Mouse (Mus musculus) lung, embryonic 16.5 days (tissue): ENCODE data around the gene Slc26a1. TPM values are rescaled to one million over a fixed set of nuclear protein-coding genes. Genes with fewer than 3 reads are reported as not detected.

ENCODE experiments used
- ATAC-seq: fragments of 200-750 bp; cut with Nextera tagmentation; 2 replicates; pipeline ENCODE4 v1.8.0; 2017; ENCODE audit warnings: low read depth, mild to moderate bottlenecking, moderate library complexity
- H3K27ac ChIP-seq: fragments of 300-500 bp; sonication (generic); 2 replicates; pipeline ENCODE4 v1.5.1; 2014; ENCODE audit warnings: mild to moderate bottlenecking, control low read depth, low read length
- H3K27me3 ChIP-seq: fragments of 300-500 bp; sonication (generic); 2 replicates; pipeline ENCODE4 v1.6.1; 2014; ENCODE audit warnings: low read depth, low read length, mixed read lengths; ENCODE audit not compliant: control insufficient read depth, insufficient read depth
- H3K36me3 ChIP-seq: fragments of 300-500 bp; sonication (generic); 2 replicates; pipeline ENCODE4 v1.6.1; 2014; ENCODE audit warnings: low read length; ENCODE audit not compliant: control insufficient read depth, insufficient read depth
- H3K4me1 ChIP-seq: fragments of 300-500 bp; sonication (generic); replicated peaks from 2 replicates; pipeline ENCODE4 v1.6.1; 2014; ENCODE audit warnings: low read length, mixed read lengths; ENCODE audit not compliant: control insufficient read depth, insufficient read depth
- H3K4me2 ChIP-seq: fragments of 300-500 bp; sonication (generic); 2 replicates; pipeline ENCODE4 v1.6.1; 2014; ENCODE audit warnings: low read depth, low read length, control low read depth
- H3K4me3 ChIP-seq: fragments of 300-500 bp; sonication (generic); 2 replicates; pipeline ENCODE4 v1.5.1; 2014; ENCODE audit warnings: mild to moderate bottlenecking, low read length, control low read depth
- H3K9ac ChIP-seq: fragments of 300-500 bp; sonication (generic); 2 replicates; pipeline ENCODE4 v1.6.1; 2014; ENCODE audit warnings: low read length, control low read depth
- H3K9me3 ChIP-seq: fragments of 300-500 bp; sonication (generic); 2 replicates; pipeline ENCODE4 v1.6.1; 2016; ENCODE audit warnings: low read length; ENCODE audit not compliant: control insufficient read depth
- WGBS: fragments of 180-500 bp; shearing (Covaris S2); extraction: QIAGEN DNeasy Blood & Tissue Kit; methylation state at CpG from one replicate; pipeline ENCODE4 v1.1.7; 2014; 5-methylcytosine and 5-hydroxymethylcytosine counted together
- polyA plus RNA-seq: library from polyadenylated mRNA; unstranded; fragments of >200 nt; fragmentation: Nextera tagmentation; extraction: Ambion mirVana; gene quantifications from 2 replicates; pipeline ENCODE4 v1.2.1, GENCODE M21; 2015

Slc26a1 gene
- polyA plus RNA-seq, 1 experiment from 2014 or later, result 0.51 TPM

DNA sequence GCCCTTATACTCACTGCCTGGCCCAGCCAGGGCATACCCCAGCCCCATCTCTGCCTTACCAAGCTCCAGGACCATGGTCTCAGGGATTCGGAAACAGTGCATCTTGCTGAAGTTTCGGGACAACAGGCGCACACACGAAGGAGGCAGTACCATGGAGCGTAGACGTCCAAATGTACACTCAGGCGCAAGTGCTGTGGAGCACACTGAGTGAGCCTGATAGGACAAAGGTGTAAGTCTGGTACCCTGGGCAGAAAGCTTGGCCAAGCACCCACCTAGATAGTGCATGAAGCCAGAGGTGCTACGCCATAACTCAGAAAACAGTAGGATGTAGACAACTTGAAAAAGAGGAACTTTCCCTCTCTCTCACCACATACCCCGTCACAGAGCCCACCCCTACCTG is 20.0 kb downstream of the Slc26a1 start:
- 92% methylated on average over 9 of the region's 9 CpGs for WGBS
- Histone ChIP-seq H3K27me3 (no peaks in the 10 kb centered on the region), H3K27ac (no peak overlapping the region), H3K4me3 (no peak overlapping the region), H3K4me1 (peaks cover 7% of the 10 kb centered on the region), H3K9me3 (no peaks in the 10 kb centered on the region), H3K36me3 (peaks cover 31% of the 10 kb centered on the region), H3K9ac (no peak overlapping the region), H3K4me2 (no peak overlapping the region)
- ATAC-seq, result no peak

DNA sequence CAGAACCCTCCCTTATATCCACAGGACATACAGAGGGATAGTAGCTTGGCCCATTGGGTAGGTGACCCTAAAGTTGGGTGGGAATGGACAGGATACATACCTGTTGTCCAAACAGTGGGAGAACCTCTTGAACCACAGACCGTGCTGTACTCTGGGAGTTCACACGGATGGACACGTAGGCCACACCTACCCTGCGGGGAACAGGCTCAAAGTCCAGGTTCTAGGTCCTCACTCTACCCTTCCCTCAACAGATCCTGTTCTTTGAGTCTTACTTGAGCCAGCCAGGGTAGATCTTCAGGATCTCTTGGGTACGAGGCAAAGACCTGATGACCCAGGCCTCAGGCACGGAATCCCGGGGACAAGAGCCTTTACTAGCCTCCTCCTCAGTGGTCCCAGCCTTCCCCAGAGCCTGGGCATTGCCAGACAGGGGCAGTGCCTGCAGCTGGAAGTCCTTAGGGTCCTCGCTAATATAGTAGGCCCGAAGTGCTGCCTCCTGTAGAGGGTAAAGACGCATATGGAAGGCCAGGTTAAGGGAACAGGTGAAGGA is 20.9 kb downstream of the Slc26a1 start:
- peaks cover 31% of the 10 kb centered on the region for H3K36me3 ChIP-seq
- no peak for ATAC-seq
- H3K4me2 ChIP-seq, result no peak overlapping the region
- H3K4me1 ChIP-seq, result peaks cover 3% of the 10 kb centered on the region
- 91% methylated on average over 10 of the region's 10 CpGs for WGBS
- no peak overlapping the region for H3K9ac ChIP-seq
- no peak overlapping the region for H3K4me3 ChIP-seq
- H3K27ac ChIP-seq, result no peak overlapping the region
- H3K9me3 ChIP-seq, result no peaks in the 10 kb centered on the region
- no peaks in the 10 kb centered on the region for H3K27me3 ChIP-seq

DNA sequence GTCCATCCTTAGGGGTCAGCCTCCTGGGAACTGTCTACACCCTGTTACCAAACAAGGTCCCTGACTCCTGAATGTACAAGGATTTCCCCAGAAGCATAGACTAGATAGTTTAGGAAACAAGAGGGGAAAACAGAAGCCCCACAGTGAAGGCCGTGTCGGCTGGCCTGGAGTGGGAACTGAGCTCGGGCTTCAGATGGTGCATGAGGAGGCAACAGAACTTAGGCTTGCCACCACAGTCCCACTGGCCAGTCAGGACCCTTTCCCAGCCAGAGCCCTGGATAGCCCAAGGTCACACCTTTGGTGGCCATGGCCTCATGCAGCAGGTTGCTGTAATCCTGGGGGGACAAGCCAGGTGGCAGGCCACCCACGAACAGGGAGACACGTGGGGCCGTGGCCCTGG is 22.0 kb downstream of the Slc26a1 start:
- H3K9ac ChIP-seq, result no peak overlapping the region
- H3K27me3 ChIP-seq, result no peaks in the 10 kb centered on the region
- 89% methylated on average over 6 of the region's 6 CpGs for WGBS
- H3K36me3 ChIP-seq, result peaks cover 33% of the 10 kb centered on the region
- H3K9me3 ChIP-seq, result no peaks in the 10 kb centered on the region
- no peaks in the 10 kb centered on the region for H3K4me1 ChIP-seq
- ATAC-seq, result no peak
- H3K27ac ChIP-seq, result no peak overlapping the region
- no peak overlapping the region for H3K4me2 ChIP-seq
- H3K4me3 ChIP-seq, result no peak overlapping the region

DNA sequence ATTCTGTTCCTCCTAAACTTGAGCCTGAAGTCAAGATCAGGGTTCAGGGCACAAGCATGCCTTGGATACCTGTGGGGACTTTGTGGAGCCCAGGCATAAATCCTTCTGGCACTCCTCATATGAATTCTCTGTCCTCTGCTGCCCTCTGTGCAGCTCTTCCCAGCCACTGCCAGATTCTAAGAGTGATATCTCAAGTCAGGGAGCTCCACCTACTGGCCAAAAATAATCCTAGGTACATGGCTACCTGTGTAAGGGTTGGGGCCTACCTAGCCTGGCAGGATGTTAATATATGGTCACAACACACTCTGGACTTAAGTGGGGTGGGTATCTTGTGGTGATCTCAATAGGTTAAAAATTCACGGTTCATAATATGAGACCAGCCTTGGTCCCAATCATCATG is 23.5 kb downstream of the Slc26a1 start:
- Histone ChIP-seq H3K4me2 (no peak overlapping the region), H3K36me3 (peaks cover 37% of the 10 kb centered on the region), H3K9me3 (no peaks in the 10 kb centered on the region), H3K27me3 (no peaks in the 10 kb centered on the region), H3K9ac (no peak overlapping the region), H3K27ac (no peak overlapping the region), H3K4me1 (no peaks in the 10 kb centered on the region), H3K4me3 (no peak overlapping the region)
- ATAC-seq, result peak; percentile 48
- 47% methylated on average over 1 of the region's 1 CpGs for WGBS

DNA sequence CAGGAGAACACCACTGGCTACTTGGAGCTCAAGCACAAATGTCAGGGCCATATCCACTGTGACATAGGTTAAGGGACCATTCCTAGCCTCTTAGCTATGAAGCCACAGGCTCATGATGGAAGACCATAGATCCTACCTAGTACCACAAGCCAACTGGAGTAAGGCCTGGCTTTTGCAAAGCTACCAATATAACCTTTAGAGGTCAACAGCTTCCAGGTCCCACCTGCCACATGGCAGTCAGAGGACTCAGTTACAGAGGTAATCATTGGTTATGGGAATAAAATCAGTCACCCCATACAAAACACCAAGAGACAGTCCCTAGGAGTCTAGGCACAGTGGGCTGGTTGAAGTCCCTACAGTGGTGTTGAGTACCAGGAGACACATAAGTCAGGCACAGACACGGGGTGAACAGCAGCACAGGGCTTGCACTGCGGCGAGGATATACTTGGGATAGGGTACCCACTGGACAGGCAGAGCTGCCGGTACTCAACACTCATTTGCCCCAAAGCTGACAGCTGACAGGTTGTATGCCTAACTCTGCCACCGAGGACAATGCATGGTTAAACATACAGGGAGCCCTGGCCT is 24.1 kb downstream of the Slc26a1 start:
- no peak for ATAC-seq
- Histone ChIP-seq H3K36me3 (peaks cover 35% of the 10 kb centered on the region), H3K4me1 (no peaks in the 10 kb centered on the region)

DNA sequence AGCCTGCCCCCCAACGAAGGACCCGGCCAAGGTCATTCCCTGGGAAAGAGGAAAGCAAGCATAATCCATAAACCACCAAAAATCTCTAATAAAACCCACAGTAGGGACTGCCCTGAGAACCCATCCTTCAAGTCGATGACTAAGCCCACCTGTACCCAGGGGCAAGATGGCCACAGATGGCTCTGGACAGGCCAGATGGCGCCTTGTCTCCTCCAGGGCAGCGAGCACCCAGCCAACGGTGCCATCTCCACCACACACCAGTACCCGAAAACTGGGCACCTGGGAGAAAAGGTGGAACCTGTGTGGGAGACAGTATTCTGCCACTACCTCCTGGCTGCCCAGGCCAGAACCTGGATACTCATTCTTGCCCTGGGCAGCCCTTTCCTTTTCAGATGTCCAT is 25.0 kb downstream of the Slc26a1 start:
- Histone ChIP-seq H3K9me3 (no peaks in the 10 kb centered on the region), H3K4me2 (no peak overlapping the region), H3K27ac (no peak overlapping the region), H3K27me3 (no peaks in the 10 kb centered on the region), H3K4me3 (no peak overlapping the region), H3K9ac (no peak overlapping the region), H3K36me3 (peaks cover 33% of the 10 kb centered on the region), H3K4me1 (no peaks in the 10 kb centered on the region)
- no peak for ATAC-seq
- WGBS, result 84% methylated on average over 7 of the region's 7 CpGs

More for the DNA sequence above, 24.1 kb downstream of the Slc26a1 start:
- 78% methylated on average over 5 of the region's 5 CpGs for WGBS
- Histone ChIP-seq H3K27ac (no peak overlapping the region), H3K9ac (no peak overlapping the region), H3K27me3 (no peaks in the 10 kb centered on the region), H3K4me2 (no peak overlapping the region), H3K9me3 (no peaks in the 10 kb centered on the region), H3K4me3 (no peak overlapping the region)

DNA sequence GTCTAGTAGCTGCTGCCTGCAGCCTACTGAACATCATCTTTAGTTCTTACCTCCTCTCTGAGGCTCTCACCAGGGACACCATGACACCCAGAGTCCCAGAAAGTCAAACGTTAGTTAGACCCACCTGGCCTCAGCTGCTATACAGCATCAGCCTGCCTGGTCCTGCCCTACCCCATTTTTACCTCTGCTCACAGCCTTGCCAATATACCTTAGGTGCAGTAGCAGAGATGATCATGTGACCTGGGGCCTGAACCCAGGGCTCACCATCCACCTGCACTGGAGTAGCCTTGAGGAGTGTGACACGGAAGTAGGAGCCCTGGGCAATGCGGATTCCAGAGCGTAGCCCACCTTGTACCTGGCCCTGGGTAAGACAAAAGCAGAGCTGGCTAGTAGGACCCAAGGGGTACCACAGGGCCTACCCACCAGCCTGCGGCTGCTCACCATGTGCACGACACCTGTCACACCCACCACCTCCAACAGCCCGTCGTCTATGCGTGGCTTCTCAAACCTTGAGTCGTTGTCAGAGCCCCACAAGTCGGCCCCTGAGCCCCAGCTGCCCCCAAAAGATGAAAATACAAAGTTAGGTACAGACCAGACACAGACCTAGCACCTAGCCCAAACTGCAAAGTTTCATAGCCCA is 26.3 kb downstream of the Slc26a1 start:
- H3K4me3 ChIP-seq, result no peak overlapping the region
- no peaks in the 10 kb centered on the region for H3K4me1 ChIP-seq
- WGBS, result 86% methylated on average over 11 of the region's 11 CpGs
- no peaks in the 10 kb centered on the region for H3K27me3 ChIP-seq
- H3K9me3 ChIP-seq, result no peaks in the 10 kb centered on the region
- no peak overlapping the region for H3K27ac ChIP-seq
- H3K4me2 ChIP-seq, result no peak overlapping the region
- H3K9ac ChIP-seq, result no peak overlapping the region
- no peak for ATAC-seq
- peaks cover 28% of the 10 kb centered on the region for H3K36me3 ChIP-seq

DNA sequence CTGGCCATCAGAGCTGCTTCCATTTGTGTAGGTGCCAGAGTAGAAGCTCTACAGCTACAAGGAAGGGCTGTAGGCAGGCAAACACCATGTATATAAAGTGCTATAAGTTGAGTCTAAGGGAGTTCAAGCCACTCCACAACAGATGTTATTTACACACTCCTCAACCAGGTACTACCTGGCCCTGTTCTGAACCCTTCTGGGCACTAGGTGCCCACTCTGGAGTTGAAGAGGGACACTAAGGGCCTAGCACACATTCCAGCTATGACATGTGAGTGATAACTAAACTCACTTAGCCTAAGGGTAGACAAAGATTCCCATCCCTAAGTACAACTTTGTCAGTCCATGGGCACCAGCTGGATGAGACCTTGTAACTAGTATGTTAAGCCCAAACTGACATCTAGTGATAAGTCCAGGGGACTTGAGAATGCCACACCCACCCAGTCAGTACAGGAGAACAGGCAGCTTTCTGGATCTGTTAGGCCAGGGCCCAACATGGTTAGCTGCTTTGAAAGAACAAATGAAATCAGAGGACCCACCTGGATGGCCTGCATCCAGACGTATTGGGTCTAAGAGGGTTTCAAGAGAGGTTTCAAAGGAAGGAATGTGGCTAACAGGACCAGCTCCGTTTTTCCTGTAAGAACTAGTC is 27.4 kb downstream of the Slc26a1 start:
- Histone ChIP-seq H3K4me2 (no peak overlapping the region), H3K36me3 (peaks cover 18% of the 10 kb centered on the region), H3K4me1 (no peaks in the 10 kb centered on the region), H3K27ac (no peak overlapping the region), H3K4me3 (no peak overlapping the region), H3K9ac (no peak overlapping the region), H3K27me3 (no peaks in the 10 kb centered on the region), H3K9me3 (no peaks in the 10 kb centered on the region)
- 80% methylated on average over 2 of the region's 2 CpGs for WGBS
- ATAC-seq, result no peak

DNA sequence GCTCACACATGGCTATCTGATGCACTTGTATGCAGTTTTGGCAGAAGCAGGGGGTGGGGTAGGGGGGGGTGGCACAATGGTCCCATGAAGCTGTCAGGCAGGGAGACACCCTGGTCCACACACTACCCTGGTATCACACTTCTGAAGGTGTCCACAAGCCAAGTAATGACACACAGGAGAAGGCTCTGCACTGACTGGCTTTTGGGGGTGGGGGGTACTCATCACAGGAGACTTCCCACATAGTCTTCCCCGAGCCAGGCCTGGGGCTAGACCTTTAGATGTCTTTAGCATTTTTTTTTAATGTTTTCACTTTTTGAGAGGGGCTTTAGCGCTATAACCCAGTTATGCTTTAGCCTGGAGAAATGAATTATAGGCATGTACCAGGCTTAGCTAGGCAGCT is 28.1 kb downstream of the Slc26a1 start:
- H3K9ac ChIP-seq, result no peak overlapping the region
- H3K9me3 ChIP-seq, result no peaks in the 10 kb centered on the region
- WGBS, result 85% methylated on average over 2 of the region's 2 CpGs
- no peak overlapping the region for H3K27ac ChIP-seq
- H3K27me3 ChIP-seq, result no peaks in the 10 kb centered on the region
- H3K4me3 ChIP-seq, result no peak overlapping the region
- ATAC-seq, result no peak
- H3K4me1 ChIP-seq, result no peaks in the 10 kb centered on the region
- H3K36me3 ChIP-seq, result peaks cover 14% of the 10 kb centered on the region; the same call in 1 of the 2 replicates
- no peak overlapping the region for H3K4me2 ChIP-seq
